21 mouse cellular contexts compared by ENCODE assay signal in the genomic region with DNA sequence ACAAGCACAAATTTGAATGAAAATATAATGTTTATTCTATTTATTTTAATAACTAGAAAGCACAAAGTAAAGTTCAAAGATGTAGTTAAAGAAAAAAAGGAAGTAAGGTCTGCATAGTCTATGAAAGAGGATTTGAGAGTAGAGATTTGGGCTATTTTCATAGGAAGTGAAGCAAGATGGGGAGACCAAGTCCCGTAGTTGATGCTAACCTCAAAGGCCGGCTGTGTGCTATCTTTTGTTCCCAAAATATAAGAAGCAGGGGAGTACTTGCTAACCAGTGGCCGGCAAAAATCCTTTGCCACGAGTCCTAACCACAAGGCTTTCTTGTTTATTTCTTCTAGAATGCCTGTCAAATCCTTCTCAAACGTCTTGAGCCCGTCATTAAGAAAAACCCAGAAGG. TPM values are rescaled to one million over a fixed set of nuclear protein-coding genes. Genes with fewer than 3 reads are reported as not detected.
DNase-seq lines count a peak whose midpoint lies in the region; ATAC-seq and TF ChIP-seq lines count a peak whose summit lies in the region.
"Had no signal": no experiment of that assay in that cellular context is flagged by ENCODE, and none has a peak within 500 bp of the region (broad histone marks: within the 10 kb centered on the region; RNA-seq: fewer than 3 reads in every experiment).

No protein-coding gene starts in this region.

- H3K79me2 ChIP-seq in macrophage (ENCODE audit: inconsistent target), result no peaks in the 10 kb centered on the region

- peaks cover 43% of the 10 kb centered on the region for H3K4me1 ChIP-seq in bone marrow macrophage, adult 2 months (ENCODE audit: control insufficient read depth, insufficient read depth, low read length)
- H3K4me1 ChIP-seq: embryonic facial prominence, embryonic 12.5 days; forebrain, embryonic 12.5 days; hindbrain, embryonic 15.5 days had no signal

- TF ChIP-seq POLR2A in bone marrow macrophage, adult 2 months (IDR thresholded peaks at IDR 0.05; ENCODE audit: borderline replicate concordance, low read depth, low read length), result no peak

- WGBS in macrophage (ENCODE audit: missing documents), result 2% methylated on average over 6 of the region's 6 CpGs

- peak overlapping the region; percentile 4 for H3K4me3 ChIP-seq in bone marrow macrophage, adult 2 months (ENCODE audit: insufficient read depth, low read length)
- H3K4me3 ChIP-seq in macrophage (ENCODE audit: inconsistent target), result no peak overlapping the region
- H3K4me3 ChIP-seq: embryonic facial prominence, embryonic 12.5 days; forebrain, embryonic 12.5 days; heart, adult 2 months; heart, embryonic 15.5 days; hindbrain, embryonic 15.5 days had no signal

- no peaks in the 10 kb centered on the region for H3K36me3 ChIP-seq in macrophage (ENCODE audit: inconsistent target)
- H3K36me3 ChIP-seq: embryonic facial prominence, embryonic 12.5 days; forebrain, embryonic 12.5 days; heart, embryonic 15.5 days; hindbrain, embryonic 15.5 days had no signal

- peak overlapping the region; percentile 89 for H3K27ac ChIP-seq in bone marrow macrophage, adult 2 months (ENCODE audit: insufficient read depth, low read depth, low read length)
- peak overlapping the region; percentile 37 for H3K27ac ChIP-seq in macrophage
- H3K27ac ChIP-seq: embryonic facial prominence, embryonic 12.5 days; forebrain, embryonic 12.5 days; heart, adult 2 months; heart, embryonic 15.5 days; hindbrain, embryonic 15.5 days had no signal

- no peak for TF ChIP-seq CTCF in bone marrow macrophage, adult 2 months (IDR thresholded peaks at IDR 0.05; ENCODE audit: low read depth, low read length)

- DNase-seq in A20 (ENCODE audit: low read depth, low spot score), result peak; percentile 53
- DNase-seq in thymus, postnatal 25 days, result no peak
- DNase-seq in kidney, postnatal 14 days, result no peak
- DNase-seq in gastrocnemius, postnatal 25 days, result no peak
- DNase-seq: adrenal gland, adult 2 months; adrenal gland, postnatal 25 days; cerebellum, adult 8-10 months; cerebellum, postnatal 14 days; forebrain, postnatal 0 days; heart, adult 2 months; heart, postnatal 14 days had no signal

- ATAC-seq in monocyte, adult 5-6 weeks (replicated peaks; ENCODE audit: insufficient number of reproducible peaks, low FRiP score, low TSS enrichment, poor library complexity, severe bottlenecking), result peak; percentile 70
- ATAC-seq: CD4-positive, CD25-positive, alpha-beta regulatory T cell, adult 4 months; forebrain, postnatal 0 days; intestine, embryonic 16.5 days; Patski had no signal

RNA-seq across cellular contexts. Expression of a gene that starts 44.0 kb away (rescaled TPM):
- 113 and 126 TPM in 2 replicates for polyA plus RNA-seq in bone marrow macrophage, adult 2 months (2012; ENCODE audit: insufficient read depth, insufficient read length, missing spikeins)
- total RNA-seq in macrophage (2018; cell fraction: chromatin; rRNA removed), result 10 to 100 TPM; 23.0 to 74.1 (median 38.3) TPM
- 100 to 1,000 TPM; 110 to 168 (median 134) TPM for total RNA-seq in macrophage (2018; cell fraction: cytosol; rRNA removed)
- 100 to 1,000 TPM in 2 of 26 experiments, 10 to 100 TPM in 24; 46.4 to 125 (median 65.3) TPM for total RNA-seq in macrophage (2018; cell fraction: nucleus; rRNA removed)
- 103 to 172 TPM (median 110 TPM) in 3 replicates for polyA plus RNA-seq in macrophage (2018)
- 164 to 180 TPM (median 178 TPM) in 3 replicates for total RNA-seq in monocyte, adult 5-6 weeks (2017)
- total RNA-seq in gastrocnemius, postnatal 25 days (2021), result 10 to 100 TPM; 43.5 to 49.1 TPM
